Mouse (Mus musculus): Measurements from ENCODE around the gene Fam53b. TPM values are rescaled to one million over a fixed set of nuclear protein-coding genes. Genes with fewer than 3 reads are reported as not detected.

Gene Fam53b
- total RNA-seq, 2 experiments from 2014 or later, result 34.6 to 40.9 TPM

- DNase-seq (ENCODE audit: extremely low spot score in 1 of 2, low spot score in 1 of 2), result no peak
Measured at GRCm38 (mm10) chr7:132713483-132714126, 100.1 kb downstream of the Fam53b start.

DNA sequence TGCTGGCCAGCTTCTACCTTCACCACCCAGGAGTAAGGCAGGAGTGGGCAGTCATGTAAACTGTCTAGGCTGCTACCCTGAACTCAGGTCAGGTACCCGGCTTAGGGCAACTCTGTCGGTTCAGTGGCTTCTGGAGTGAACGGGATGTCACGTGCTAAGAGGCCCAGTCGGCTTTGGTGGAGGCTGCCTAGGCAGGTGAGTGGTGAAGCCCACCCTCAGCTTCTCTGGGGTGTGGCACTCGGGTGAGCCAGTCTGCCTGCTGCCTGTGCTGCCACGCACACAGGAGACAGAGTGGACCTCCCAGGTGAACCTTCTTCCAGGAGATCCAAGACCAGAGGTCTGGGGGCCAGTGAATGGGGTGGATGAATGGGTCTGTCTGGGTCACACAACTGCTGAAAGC, 100.7 kb downstream of the Fam53b start:
- DNase-seq (ENCODE audit: extremely low spot score in 1 of 2, low spot score in 1 of 2), result no peak

DNA sequence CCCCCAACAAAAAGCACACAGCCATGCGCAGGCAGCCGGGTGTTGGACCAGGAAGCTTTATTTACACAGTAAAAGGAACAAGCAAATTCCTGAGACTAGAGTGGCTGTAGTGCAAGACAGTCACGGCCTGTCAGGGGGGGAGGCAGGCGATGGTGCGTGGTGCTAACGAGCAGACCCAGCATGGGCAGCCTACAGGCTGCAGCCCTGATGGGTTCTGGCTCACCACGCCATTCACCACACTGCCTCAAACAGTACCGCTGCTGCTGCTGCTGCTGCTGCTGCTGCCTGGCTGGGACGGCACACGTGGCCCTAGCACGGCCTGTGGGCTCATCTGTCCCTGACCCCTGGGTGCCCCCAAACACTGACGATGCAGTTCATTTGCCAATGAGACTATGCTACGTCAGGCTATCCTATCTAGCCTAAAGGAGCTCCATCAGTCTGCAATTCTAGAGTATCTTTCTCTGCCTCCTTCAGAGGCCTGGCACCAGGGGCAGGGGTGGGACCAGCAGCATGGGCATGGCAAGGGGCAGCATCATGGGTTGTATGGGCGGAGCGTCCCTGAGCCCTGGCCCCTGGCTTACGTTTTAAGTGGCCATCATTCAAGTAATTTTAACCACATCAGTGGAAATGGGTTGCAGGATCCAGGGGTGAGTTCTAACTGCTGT, 101.5 kb downstream of the Fam53b start:
- DNase-seq (ENCODE audit: extremely low spot score in 1 of 2, low spot score in 1 of 2), result no peak

GRCm38 (mm10) chr7:132711579-132711978, 102.1 kb downstream of the Fam53b start:
- DNase-seq (ENCODE audit: extremely low spot score in 1 of 2, low spot score in 1 of 2), result no peak

GRCm38 (mm10) chr7:132705130-132705529, 108.6 kb downstream of the Fam53b start:
- no peak for DNase-seq (ENCODE audit: extremely low spot score in 1 of 2, low spot score in 1 of 2)

GRCm38 (mm10) chr7:132704310-132704875, 109.3 kb downstream of the Fam53b start:
- no peak for DNase-seq (ENCODE audit: extremely low spot score in 1 of 2, low spot score in 1 of 2)

DNA sequence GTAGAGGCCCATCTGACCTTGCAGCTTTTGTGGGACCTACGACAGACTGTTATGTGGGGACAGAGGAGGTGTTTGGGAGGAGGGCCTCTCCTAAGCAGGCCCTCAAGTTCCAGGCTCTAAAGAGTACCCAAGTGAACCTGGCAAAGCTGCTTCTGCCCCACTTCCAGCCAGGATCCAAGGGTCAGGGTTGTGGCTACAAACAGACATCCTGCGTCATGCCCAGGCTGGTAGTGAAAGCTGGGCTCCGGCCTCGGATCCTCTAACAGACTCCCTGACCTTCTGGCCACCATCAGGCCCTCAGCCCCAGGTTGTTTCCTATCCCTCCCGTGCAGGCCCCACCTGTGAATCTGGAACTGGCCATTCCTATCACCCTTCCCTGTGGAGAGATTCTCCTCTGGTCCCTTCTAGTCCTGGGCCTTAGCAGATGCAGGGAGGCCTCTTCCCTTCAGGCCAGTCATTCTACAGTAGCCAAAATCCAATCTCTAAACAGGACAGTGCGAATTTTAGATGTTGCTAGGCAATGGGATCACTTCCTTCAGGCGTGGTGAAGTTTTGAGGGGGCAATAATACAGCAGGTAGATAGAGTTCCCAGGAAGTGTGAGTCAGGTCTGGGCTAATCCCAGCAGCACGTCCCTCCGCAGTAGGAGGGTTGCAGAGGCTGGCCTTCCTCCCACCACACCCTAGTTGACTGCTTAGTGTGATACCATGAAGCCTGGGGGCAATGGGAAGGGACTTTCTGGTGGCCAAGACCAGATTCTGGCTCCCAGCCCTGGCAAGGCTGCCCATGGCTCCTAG, 110.0 kb downstream of the Fam53b start:
- no peak for DNase-seq (ENCODE audit: extremely low spot score in 1 of 2, low spot score in 1 of 2)

DNA sequence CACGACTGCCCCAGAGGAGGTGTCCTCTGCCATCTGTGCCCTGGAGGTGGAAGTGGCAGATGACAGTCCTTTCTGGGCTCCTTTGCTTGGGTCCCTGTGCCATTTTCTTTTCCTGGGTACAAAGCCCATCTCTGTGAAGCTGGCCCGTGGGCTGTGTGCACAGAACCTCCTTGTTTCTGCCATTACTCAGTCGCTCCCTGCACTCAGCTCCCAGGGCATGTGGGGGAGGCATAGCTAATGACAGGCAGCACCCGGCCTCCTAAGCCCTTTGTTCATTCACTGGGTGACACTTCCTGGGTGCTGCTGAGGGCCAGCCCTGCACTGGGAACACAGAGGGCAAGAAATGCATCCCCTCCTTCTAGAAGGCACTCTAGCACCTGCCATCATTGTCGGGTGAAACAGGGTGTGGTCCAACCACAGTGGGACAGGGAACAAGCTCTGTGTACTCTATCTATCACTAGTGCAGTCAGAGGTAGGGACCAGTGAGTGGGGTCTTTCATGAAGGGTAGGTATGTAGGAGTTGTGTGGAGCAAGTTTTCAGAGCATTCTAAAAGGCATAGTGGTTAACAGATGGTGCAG, 111.1 kb downstream of the Fam53b start:
- no peak for DNase-seq (ENCODE audit: extremely low spot score in 1 of 2, low spot score in 1 of 2)

- no peak for DNase-seq (ENCODE audit: extremely low spot score in 1 of 2, low spot score in 1 of 2)
Measured at GRCm38 (mm10) chr7:132702024-132702423, 111.7 kb downstream of the Fam53b start.

DNA sequence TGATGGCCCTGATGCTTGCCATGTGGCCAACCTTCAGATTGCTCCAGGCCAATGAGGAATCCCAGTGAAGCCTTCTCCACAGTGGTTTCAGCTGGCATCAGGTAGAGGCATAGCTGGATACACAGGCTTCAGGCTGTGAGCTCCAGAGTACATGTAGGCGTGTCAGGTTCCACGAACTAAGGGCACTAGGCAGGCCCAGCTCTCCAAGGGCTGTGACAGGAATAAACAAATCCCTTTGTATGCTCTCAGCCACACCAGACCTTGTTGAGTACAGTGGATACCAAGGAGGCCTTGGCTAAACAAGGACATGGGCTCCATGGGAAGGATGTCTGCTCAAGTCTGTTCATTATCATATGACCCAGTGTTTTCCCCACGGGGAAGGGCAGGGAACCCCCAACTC, 112.3 kb downstream of the Fam53b start:
- DNase-seq (ENCODE audit: extremely low spot score in 1 of 2, low spot score in 1 of 2), result no peak

GRCm38 (mm10) chr7:132700107-132700506, 113.6 kb downstream of the Fam53b start:
- no peak for DNase-seq (ENCODE audit: extremely low spot score in 1 of 2, low spot score in 1 of 2)

DNA sequence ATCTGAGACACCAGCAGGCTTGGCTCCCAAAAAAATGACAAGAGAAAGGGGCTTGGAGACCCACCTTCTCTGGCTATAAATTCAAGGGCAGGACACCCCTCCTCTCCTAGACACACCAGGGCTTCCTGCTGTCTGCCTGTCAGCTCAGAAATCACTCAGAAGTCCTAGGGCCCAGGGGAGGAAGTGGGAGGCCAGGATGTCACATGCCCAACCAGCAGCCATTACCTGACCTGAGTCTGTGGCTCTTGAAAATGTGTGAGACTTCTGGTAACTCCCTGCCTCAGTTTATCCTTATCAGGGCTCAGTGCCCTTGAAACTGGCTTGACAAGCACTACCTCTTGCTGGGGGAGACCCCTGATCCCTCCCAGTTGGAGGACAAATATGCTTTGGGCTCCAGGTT, 114.0 kb downstream of the Fam53b start:
- DNase-seq (ENCODE audit: extremely low spot score in 1 of 2, low spot score in 1 of 2), result no peak

DNA sequence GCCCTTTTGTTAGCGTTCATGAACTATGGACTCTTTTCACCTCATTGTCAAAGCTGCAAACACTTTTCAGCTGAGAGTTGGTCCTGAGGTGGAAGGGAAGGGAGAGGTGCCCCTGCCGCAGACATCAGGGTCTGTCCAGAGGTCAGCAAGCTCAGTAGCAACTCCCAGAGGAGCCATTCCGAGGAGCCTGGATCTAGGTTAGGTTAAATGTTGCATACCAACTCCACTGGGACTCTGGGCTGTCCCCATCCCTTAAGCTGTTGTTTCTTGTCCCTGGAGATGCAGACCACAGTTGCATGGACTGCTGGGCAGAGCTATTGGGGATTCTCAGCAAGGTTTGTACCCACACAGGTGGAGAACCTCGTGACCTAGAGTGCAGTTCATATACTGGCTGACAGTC, 114.5 kb downstream of the Fam53b start:
- no peak for DNase-seq (ENCODE audit: extremely low spot score in 1 of 2, low spot score in 1 of 2)

DNA sequence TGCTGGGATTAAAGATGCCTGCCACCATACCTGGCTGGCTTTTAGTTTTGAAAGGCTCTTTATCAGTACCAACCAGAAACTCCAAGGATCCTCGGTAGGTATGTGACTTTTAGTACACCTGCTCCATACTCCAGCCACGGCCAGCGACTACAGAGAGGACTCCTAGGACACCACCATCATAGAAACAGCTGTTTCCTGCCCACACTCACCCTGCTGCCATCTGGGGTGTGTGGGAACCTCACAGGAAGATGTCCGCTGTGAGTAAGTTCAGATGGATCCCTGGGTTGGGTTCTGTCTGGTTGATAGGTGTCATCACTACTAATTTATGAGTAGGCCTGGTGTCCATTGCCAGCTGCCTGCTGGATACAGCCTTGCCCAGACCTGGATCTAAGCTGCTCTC, 114.9 kb downstream of the Fam53b start:
- DNase-seq (ENCODE audit: extremely low spot score in 1 of 2, low spot score in 1 of 2), result no peak

GRCm38 (mm10) chr7:132697258-132697796, 116.4 kb downstream of the Fam53b start:
- no peak for DNase-seq (ENCODE audit: extremely low spot score in 1 of 2, low spot score in 1 of 2)

DNA sequence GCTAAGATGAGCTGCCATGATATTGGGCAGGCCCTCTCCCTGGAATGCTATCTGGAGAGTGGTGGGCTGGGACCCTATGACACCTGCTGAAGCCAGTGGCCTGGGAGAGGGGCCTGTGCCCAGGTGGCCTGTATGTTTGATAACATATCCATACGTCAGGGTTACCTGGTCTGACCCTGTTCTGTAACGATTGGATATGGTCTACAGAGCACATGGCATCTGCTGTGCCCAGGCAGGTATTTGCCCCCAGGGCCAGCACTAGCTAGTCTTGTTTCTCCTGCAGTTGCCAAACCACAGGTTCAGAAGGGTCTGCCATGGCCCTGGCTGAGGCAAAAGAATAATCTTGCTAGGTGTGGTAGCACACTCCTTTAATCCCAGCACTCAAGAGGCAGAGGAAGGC, 120.1 kb downstream of the Fam53b start:
- DNase-seq (ENCODE audit: extremely low spot score in 1 of 2, low spot score in 1 of 2), result no peak

DNA sequence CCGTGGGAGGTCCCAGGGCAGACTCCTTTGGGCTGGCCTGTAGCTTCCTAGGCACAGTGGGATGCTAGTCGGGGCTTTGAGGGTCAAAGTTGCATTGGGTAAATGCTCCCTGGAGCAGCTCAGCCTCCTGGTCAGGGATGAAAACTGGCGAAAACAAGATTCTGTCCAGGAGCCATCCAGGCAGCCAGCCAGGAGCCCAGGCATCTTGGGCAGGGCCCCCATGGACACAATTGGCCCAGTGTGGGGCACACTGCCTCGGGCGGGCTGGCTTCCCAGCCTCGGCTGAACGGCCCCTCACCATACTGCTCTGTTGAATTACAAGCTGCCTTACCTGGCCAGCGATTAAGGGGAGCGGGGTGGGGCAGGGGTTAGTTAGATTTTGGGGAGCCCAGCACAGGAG, 121.0 kb downstream of the Fam53b start:
- peak in 1 of 2 experiments; percentile 53 for DNase-seq (ENCODE audit: extremely low spot score in 1 of 2, low spot score in 1 of 2)

GRCm38 (mm10) chr7:132690716-132691472, 122.8 kb downstream of the Fam53b start:
- DNase-seq (ENCODE audit: extremely low spot score in 1 of 2, low spot score in 1 of 2), result no peak

DNA sequence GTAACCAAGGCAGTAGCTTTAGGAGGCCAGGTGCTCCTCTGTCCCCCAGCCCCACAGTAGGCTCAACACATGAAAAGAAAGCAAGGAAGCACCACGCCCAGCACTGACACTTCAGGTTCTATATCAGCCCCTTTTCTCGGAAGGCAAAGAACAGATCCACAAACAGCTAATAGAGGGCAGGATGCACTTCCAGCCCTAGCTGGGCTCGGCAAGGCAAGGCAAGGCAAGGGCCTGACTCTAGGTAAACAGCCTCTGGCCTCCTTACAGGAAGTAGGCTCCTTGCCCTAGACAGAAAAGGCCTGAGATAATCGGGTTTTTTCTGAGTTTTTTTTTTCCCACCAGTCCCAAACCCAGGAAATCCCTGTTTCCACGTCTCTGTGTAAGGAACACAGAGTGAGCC, 124.0 kb downstream of the Fam53b start:
- no peak for DNase-seq (ENCODE audit: extremely low spot score in 1 of 2, low spot score in 1 of 2)

DNA sequence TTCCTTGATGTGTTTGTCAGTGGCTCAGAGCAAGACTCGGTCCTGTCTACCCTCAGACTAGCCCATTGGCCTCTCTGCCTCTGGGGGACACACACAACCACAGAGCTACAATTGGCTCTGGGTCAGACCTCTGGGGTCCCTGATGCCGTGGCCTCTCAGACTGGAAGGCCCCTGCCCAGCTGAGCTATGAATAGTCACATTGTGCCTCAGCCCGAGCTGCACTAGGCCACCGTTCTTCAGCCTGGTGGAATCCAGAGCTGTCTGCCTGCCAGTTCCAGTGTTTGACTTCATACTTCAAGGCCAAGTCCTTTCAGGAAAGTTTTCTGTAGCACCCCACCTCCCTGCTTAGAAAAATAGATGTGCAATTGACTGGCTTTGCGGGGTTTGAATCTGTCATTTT, 125.0 kb downstream of the Fam53b start:
- DNase-seq (ENCODE audit: extremely low spot score in 1 of 2, low spot score in 1 of 2), result no peak
